Mouse (Mus musculus): ENCODE measurements around the gene Ctnna2. TPM values are rescaled to one million over a fixed set of nuclear protein-coding genes. Genes with fewer than 3 reads are reported as not detected.

Ctnna2 gene
- polyA plus RNA-seq, 1 experiment from 2014 or later, result 0.83 TPM

DNA sequence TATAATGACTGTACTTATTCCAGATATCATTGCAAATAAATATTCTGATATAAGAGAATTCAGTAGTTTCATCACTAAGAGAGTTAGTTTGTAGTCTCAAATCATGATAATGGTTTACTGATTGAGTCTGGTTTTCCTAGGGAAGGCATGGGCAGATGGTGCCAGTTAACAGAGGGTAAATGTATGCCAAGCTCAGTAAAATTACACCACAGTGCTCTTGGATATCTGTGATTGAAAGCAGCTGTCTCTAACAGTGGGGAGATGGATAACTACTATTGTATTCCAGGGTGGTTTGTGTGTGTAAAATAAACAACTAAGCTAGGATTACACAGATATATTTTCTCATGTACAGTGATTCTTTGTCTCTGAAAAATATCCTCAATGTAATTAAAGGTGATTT is 140.8 kb downstream of the Ctnna2 start:
- H3K4me2 ChIP-seq (ENCODE audit: low read depth, low read length), result no peak overlapping the region
- H3K4me1 ChIP-seq (replicated peaks; ENCODE audit: control insufficient read depth, insufficient read depth, low read length), result no peaks in the 10 kb centered on the region
- H3K9ac ChIP-seq (ENCODE audit: low read length), result no peak overlapping the region
- H3K27ac ChIP-seq (ENCODE audit: low read length), result no peak overlapping the region
- H3K36me3 ChIP-seq (ENCODE audit: control insufficient read depth, insufficient read depth, low read length), result no peaks in the 10 kb centered on the region
- no peaks in the 10 kb centered on the region for H3K9me3 ChIP-seq (ENCODE audit: control insufficient read depth, low read length)
- no peak for ATAC-seq (ENCODE audit: low read depth)
- no peak overlapping the region for H3K4me3 ChIP-seq (ENCODE audit: low read length)
- no peaks in the 10 kb centered on the region for H3K27me3 ChIP-seq (ENCODE audit: control insufficient read depth, insufficient read depth, low read depth, low read length)

DNA sequence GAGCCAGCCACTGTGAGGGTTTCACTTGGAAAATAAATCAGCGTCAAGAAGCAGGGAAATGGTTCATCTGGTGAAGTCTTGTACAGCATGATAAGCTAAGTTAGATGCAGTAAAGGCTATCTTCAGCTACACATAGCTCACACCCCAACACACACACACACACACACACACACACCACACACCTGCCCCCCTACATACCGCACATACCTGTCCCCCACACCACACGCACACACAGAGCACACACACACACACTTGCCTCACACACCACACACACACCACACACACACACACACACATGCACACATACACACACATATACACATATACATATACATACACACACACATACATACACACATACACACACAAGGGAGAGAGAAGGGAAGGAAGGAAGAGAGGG is 142.0 kb downstream of the Ctnna2 start:
- no peak overlapping the region for H3K4me3 ChIP-seq (ENCODE audit: low read length)
- H3K36me3 ChIP-seq (ENCODE audit: control insufficient read depth, insufficient read depth, low read length), result no peaks in the 10 kb centered on the region
- H3K4me2 ChIP-seq (ENCODE audit: low read depth, low read length), result no peak overlapping the region
- H3K4me1 ChIP-seq (replicated peaks; ENCODE audit: control insufficient read depth, insufficient read depth, low read length), result no peaks in the 10 kb centered on the region
- no peaks in the 10 kb centered on the region for H3K9me3 ChIP-seq (ENCODE audit: control insufficient read depth, low read length)
- WGBS, result 83% methylated on average over 3 of the region's 3 CpGs
- H3K9ac ChIP-seq (ENCODE audit: low read length), result no peak overlapping the region
- ATAC-seq (ENCODE audit: low read depth), result no peak
- no peak overlapping the region for H3K27ac ChIP-seq (ENCODE audit: low read length)
- H3K27me3 ChIP-seq (ENCODE audit: control insufficient read depth, insufficient read depth, low read depth, low read length), result no peaks in the 10 kb centered on the region

GRCm38 (mm10) chr6:77834680-77835079 is 144.8 kb downstream of the Ctnna2 start:
- Histone ChIP-seq H3K4me1 (replicated peaks; ENCODE audit: control insufficient read depth, insufficient read depth, low read length) (no peaks in the 10 kb centered on the region), H3K27me3 (ENCODE audit: control insufficient read depth, insufficient read depth, low read depth, low read length) (no peaks in the 10 kb centered on the region), H3K9me3 (ENCODE audit: control insufficient read depth, low read length) (no peaks in the 10 kb centered on the region), H3K27ac (ENCODE audit: low read length) (no peak overlapping the region), H3K36me3 (ENCODE audit: control insufficient read depth, insufficient read depth, low read length) (no peaks in the 10 kb centered on the region), H3K4me2 (ENCODE audit: low read depth, low read length) (no peak overlapping the region), H3K9ac (ENCODE audit: low read length) (no peak overlapping the region), H3K4me3 (ENCODE audit: low read length) (no peak overlapping the region)
- 45% methylated on average over 2 of the region's 2 CpGs for WGBS
- no peak for ATAC-seq (ENCODE audit: low read depth)

DNA sequence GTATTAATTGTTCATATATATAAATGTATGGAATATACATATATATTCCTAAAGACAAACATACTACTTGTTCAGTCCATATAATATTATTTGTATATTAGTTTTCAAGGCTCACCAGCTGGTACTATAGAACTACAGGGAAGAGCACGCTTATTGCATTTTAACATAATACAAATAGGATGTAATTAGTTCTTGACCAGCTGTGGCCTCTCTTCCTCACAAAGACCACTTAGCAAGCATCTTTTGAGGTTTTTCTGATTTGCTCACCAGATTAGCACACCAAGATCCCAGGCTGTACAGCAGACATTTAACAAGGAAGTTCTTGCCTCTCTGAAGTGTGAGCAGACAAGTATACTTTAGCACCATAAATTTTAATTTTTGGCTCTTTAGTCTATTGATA is 152.0 kb downstream of the Ctnna2 start:
- Histone ChIP-seq H3K4me1 (replicated peaks; ENCODE audit: control insufficient read depth, insufficient read depth, low read length) (no peaks in the 10 kb centered on the region), H3K4me2 (ENCODE audit: low read depth, low read length) (no peak overlapping the region), H3K27ac (ENCODE audit: low read length) (no peak overlapping the region), H3K4me3 (ENCODE audit: low read length) (no peak overlapping the region), H3K27me3 (ENCODE audit: control insufficient read depth, insufficient read depth, low read depth, low read length) (no peaks in the 10 kb centered on the region), H3K9me3 (ENCODE audit: control insufficient read depth, low read length) (no peaks in the 10 kb centered on the region), H3K9ac (ENCODE audit: low read length) (no peak overlapping the region), H3K36me3 (ENCODE audit: control insufficient read depth, insufficient read depth, low read length) (no peaks in the 10 kb centered on the region)
- no peak for ATAC-seq (ENCODE audit: low read depth)
- WGBS, result 70% methylated on average over 1 of the region's 1 CpGs

DNA sequence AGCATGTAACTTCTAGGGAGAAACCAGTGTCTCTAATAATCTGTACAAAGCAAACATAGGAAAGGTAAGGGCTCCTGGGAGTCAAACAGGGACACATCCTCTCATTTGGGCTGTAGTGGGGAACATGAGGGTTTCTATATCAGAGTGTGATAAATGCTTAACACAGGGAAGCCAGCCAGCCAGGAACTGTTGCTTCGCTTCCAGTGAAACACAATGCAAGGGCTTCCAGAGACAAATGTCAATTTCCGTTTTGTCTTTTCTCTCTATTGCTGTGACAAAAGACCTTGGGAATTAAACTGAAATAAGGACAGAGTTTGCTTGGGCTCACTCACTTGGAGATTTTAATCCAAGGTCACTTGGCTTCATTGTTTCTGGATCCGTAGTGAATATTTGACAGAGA is 162.4 kb downstream of the Ctnna2 start:
- Histone ChIP-seq H3K36me3 (ENCODE audit: control insufficient read depth, insufficient read depth, low read length) (no peaks in the 10 kb centered on the region), H3K27ac (ENCODE audit: low read length) (no peak overlapping the region), H3K27me3 (ENCODE audit: control insufficient read depth, insufficient read depth, low read depth, low read length) (no peaks in the 10 kb centered on the region), H3K4me3 (ENCODE audit: low read length) (no peak overlapping the region), H3K4me2 (ENCODE audit: low read depth, low read length) (no peak overlapping the region), H3K9ac (ENCODE audit: low read length) (no peak overlapping the region), H3K4me1 (replicated peaks; ENCODE audit: control insufficient read depth, insufficient read depth, low read length) (no peaks in the 10 kb centered on the region), H3K9me3 (ENCODE audit: control insufficient read depth, low read length) (no peaks in the 10 kb centered on the region)
- WGBS, result 55% methylated on average over 3 of the region's 3 CpGs
- no peak for ATAC-seq (ENCODE audit: low read depth)

GRCm38 (mm10) chr6:77811041-77811440 is 168.5 kb downstream of the Ctnna2 start:
- WGBS, result 83% methylated on average over 3 of the region's 3 CpGs
- H3K9ac ChIP-seq (ENCODE audit: low read length), result no peak overlapping the region
- no peaks in the 10 kb centered on the region for H3K27me3 ChIP-seq (ENCODE audit: control insufficient read depth, insufficient read depth, low read depth, low read length)
- H3K4me1 ChIP-seq (replicated peaks; ENCODE audit: control insufficient read depth, insufficient read depth, low read length), result no peaks in the 10 kb centered on the region
- no peaks in the 10 kb centered on the region for H3K36me3 ChIP-seq (ENCODE audit: control insufficient read depth, insufficient read depth, low read length)
- no peak overlapping the region for H3K4me3 ChIP-seq (ENCODE audit: low read length)
- no peaks in the 10 kb centered on the region for H3K9me3 ChIP-seq (ENCODE audit: control insufficient read depth, low read length)
- ATAC-seq (ENCODE audit: low read depth), result no peak
- H3K27ac ChIP-seq (ENCODE audit: low read length), result no peak overlapping the region
- H3K4me2 ChIP-seq (ENCODE audit: low read depth, low read length), result no peak overlapping the region

DNA sequence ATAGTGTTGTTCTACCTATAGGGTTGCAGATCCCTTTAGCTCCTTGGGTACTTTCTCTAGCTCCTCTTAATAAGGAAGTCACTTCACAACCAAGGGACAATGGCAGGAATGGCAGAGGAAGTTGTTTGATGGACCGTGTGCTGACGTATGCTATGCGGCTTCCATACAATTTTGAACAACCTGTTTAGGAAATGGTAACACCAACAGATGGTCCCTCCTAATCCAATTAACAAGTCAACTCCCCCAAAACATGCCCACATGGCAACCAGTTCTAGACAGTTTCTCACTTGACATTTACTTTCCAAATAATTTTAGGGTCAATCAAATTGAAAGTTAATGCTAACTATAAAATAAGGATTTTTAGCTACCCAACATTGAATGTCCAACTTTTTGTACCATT is 176.9 kb downstream of the Ctnna2 start:
- H3K4me2 ChIP-seq (ENCODE audit: low read depth, low read length), result no peak overlapping the region
- H3K4me1 ChIP-seq (replicated peaks; ENCODE audit: control insufficient read depth, insufficient read depth, low read length), result no peaks in the 10 kb centered on the region
- WGBS, result 90% methylated on average over 3 of the region's 3 CpGs
- H3K9ac ChIP-seq (ENCODE audit: low read length), result no peak overlapping the region
- H3K9me3 ChIP-seq (ENCODE audit: control insufficient read depth, low read length), result no peaks in the 10 kb centered on the region
- H3K27me3 ChIP-seq (ENCODE audit: control insufficient read depth, insufficient read depth, low read depth, low read length), result no peaks in the 10 kb centered on the region
- H3K27ac ChIP-seq (ENCODE audit: low read length), result no peak overlapping the region
- ATAC-seq (ENCODE audit: low read depth), result no peak
- no peaks in the 10 kb centered on the region for H3K36me3 ChIP-seq (ENCODE audit: control insufficient read depth, insufficient read depth, low read length)
- H3K4me3 ChIP-seq (ENCODE audit: low read length), result no peak overlapping the region

GRCm38 (mm10) chr6:77783342-77783741 is 196.2 kb downstream of the Ctnna2 start:
- H3K4me2 ChIP-seq (ENCODE audit: low read depth, low read length), result no peak overlapping the region
- no peaks in the 10 kb centered on the region for H3K36me3 ChIP-seq (ENCODE audit: control insufficient read depth, insufficient read depth, low read length)
- H3K27ac ChIP-seq (ENCODE audit: low read length), result no peak overlapping the region
- no peak overlapping the region for H3K4me3 ChIP-seq (ENCODE audit: low read length)
- H3K9ac ChIP-seq (ENCODE audit: low read length), result no peak overlapping the region
- no peak for ATAC-seq (ENCODE audit: low read depth)
- no peaks in the 10 kb centered on the region for H3K9me3 ChIP-seq (ENCODE audit: control insufficient read depth, low read length)
- no peaks in the 10 kb centered on the region for H3K27me3 ChIP-seq (ENCODE audit: control insufficient read depth, insufficient read depth, low read depth, low read length)
- H3K4me1 ChIP-seq (replicated peaks; ENCODE audit: control insufficient read depth, insufficient read depth, low read length), result no peaks in the 10 kb centered on the region
- WGBS, result 51% methylated on average over 3 of the region's 3 CpGs

- Histone ChIP-seq H3K4me2 (ENCODE audit: low read depth, low read length) (no peak overlapping the region), H3K9ac (ENCODE audit: low read length) (no peak overlapping the region), H3K27me3 (ENCODE audit: control insufficient read depth, insufficient read depth, low read depth, low read length) (no peaks in the 10 kb centered on the region), H3K36me3 (ENCODE audit: control insufficient read depth, insufficient read depth, low read length) (no peaks in the 10 kb centered on the region), H3K4me3 (ENCODE audit: low read length) (no peak overlapping the region), H3K9me3 (ENCODE audit: control insufficient read depth, low read length) (no peaks in the 10 kb centered on the region), H3K27ac (ENCODE audit: low read length) (no peak overlapping the region), H3K4me1 (replicated peaks; ENCODE audit: control insufficient read depth, insufficient read depth, low read length) (no peaks in the 10 kb centered on the region)
- WGBS, result 70% methylated on average over 10 of the region's 10 CpGs
- no peak for ATAC-seq (ENCODE audit: low read depth)
Measured at GRCm38 (mm10) chr6:77768357-77769103, 211.0 kb downstream of the Ctnna2 start.

DNA sequence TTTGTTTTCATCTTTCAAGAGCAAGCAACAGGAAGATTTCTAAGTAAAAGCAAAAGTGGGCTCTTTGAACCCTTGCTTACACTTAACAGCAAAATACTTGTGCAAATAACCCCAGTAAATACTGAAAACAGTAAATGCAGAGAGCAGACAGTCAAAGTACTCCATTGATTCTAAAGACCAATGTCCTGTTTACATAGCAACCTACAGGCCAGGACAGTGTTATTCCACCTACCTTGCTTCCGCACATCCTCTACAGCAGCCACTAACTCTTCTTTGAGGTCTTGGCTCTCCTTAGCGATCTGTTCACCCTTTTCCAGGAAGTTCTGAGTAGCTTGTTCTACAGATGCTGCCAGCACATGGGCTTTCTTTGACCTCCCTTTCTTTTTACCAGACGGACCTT is 221.3 kb downstream of the Ctnna2 start:
- 73% methylated on average over 3 of the region's 3 CpGs for WGBS
- no peak overlapping the region for H3K4me3 ChIP-seq (ENCODE audit: low read length)
- no peaks in the 10 kb centered on the region for H3K36me3 ChIP-seq (ENCODE audit: control insufficient read depth, insufficient read depth, low read length)
- no peak overlapping the region for H3K9ac ChIP-seq (ENCODE audit: low read length)
- ATAC-seq (ENCODE audit: low read depth), result no peak
- no peaks in the 10 kb centered on the region for H3K4me1 ChIP-seq (replicated peaks; ENCODE audit: control insufficient read depth, insufficient read depth, low read length)
- no peak overlapping the region for H3K27ac ChIP-seq (ENCODE audit: low read length)
- H3K27me3 ChIP-seq (ENCODE audit: control insufficient read depth, insufficient read depth, low read depth, low read length), result no peaks in the 10 kb centered on the region
- H3K4me2 ChIP-seq (ENCODE audit: low read depth, low read length), result no peak overlapping the region
- no peaks in the 10 kb centered on the region for H3K9me3 ChIP-seq (ENCODE audit: control insufficient read depth, low read length)
